Mouse (Mus musculus): ENCODE measurements at regions not wholly inside any gene's neighbourhood (a gene's known extent, or its start where the extent isn't known, plus 50 kb on each side); places are given as distances from the start of the nearest gene placed in this dataset.

- Histone ChIP-seq H3K9ac (ENCODE audit: control insufficient read depth, low read depth, low read length, poor library complexity, severe bottlenecking) (no peak overlapping the region), H3K9me3 (replicated peaks; ENCODE audit: insufficient read depth, low read length) (no peaks in the 10 kb centered on the region), H3K4me3 (ENCODE audit: control insufficient read depth in 1 of 2, insufficient read depth in 1 of 2, low read depth in 2 of 2, low read length in 2 of 2) (no peak overlapping the region), H3K27me3 (ENCODE audit: control insufficient read depth in 1 of 2, insufficient read depth in 2 of 2, low read length in 2 of 2) (no peaks in the 10 kb centered on the region), H3K36me3 (ENCODE audit: control insufficient read depth in 1 of 2, insufficient read depth in 2 of 2, low read length in 2 of 2) (no peaks in the 10 kb centered on the region), H3K27ac (ENCODE audit: control insufficient read depth, low read depth, low read length) (no peak overlapping the region), H3K79me2 (ENCODE audit: control insufficient read depth, insufficient read depth, low read length, poor library complexity) (no peaks in the 10 kb centered on the region), H3K4me1 (ENCODE audit: control insufficient read depth in 1 of 2, insufficient read depth in 2 of 2, low read length in 2 of 2) (no peaks in the 10 kb centered on the region)
- TF ChIP-seq POLR2AphosphoS5 (IDR thresholded peaks at IDR 0.05; ENCODE audit: borderline replicate concordance, low read depth, low read length) = no peak
- no peak for TF ChIP-seq POLR2AphosphoS2 (IDR thresholded peaks at IDR 0.05; ENCODE audit: low read length)
- TF ChIP-seq KAT2A (conservative IDR thresholded peaks at IDR 0.05; ENCODE audit: low read depth, low read length) = no peak
- TF ChIP-seq RCOR1 (IDR thresholded peaks at IDR 0.05; ENCODE audit: low read depth, low read length) = no peak
- no peak for TF ChIP-seq HCFC1 (IDR thresholded peaks at IDR 0.05; ENCODE audit: low read depth, low read length)
- no peak for TF ChIP-seq MXI1 (IDR thresholded peaks at IDR 0.05; ENCODE audit: low read depth, low read length)
- TF ChIP-seq NELFE (IDR thresholded peaks at IDR 0.05; ENCODE audit: low read depth, low read length) = no peak
- TF ChIP-seq MYC (IDR thresholded peaks at IDR 0.05; ENCODE audit: low read depth, low read length) = no peak
- TF ChIP-seq NRF1 (IDR thresholded peaks at IDR 0.05; ENCODE audit: insufficient read depth, low read depth, low read length, poor library complexity, severe bottlenecking) = no peak
- no peak for TF ChIP-seq MAFK (IDR thresholded peaks at IDR 0.05; ENCODE audit: borderline replicate concordance, low read depth, low read length)
- DNase-seq (ENCODE audit: low read depth, low spot score) = no peak
Observed at GRCm38 (mm10) chr16:77671253-77671652, 69.4 kb upstream of the Gm11146 start.

DNA sequence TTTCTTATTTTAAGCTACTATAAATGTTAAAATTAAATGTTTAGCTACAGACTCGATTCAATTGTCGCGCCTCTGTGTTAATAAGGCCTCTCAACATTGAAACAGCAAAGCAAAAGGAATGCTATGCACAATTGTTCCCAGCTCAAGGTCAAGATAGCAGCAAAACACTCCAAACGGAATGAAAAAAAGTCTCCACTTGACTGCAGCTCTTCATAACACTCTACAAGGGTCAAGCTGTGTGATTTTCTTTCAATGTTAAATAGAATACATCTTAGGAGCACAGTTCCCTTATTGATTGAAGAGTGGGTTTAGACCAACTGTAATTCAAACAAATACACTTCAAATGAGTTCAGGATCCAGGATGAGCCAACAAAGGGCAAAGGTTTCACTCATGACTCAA is 63.9 kb upstream of the Gm11146 start:
- Histone ChIP-seq H3K4me3 (ENCODE audit: control insufficient read depth in 1 of 2, insufficient read depth in 1 of 2, low read depth in 2 of 2, low read length in 2 of 2) (no peak overlapping the region), H3K9ac (ENCODE audit: control insufficient read depth, low read depth, low read length, poor library complexity, severe bottlenecking) (no peak overlapping the region), H3K27ac (ENCODE audit: control insufficient read depth, low read depth, low read length) (no peak overlapping the region), H3K36me3 (ENCODE audit: control insufficient read depth in 1 of 2, insufficient read depth in 2 of 2, low read length in 2 of 2) (no peaks in the 10 kb centered on the region), H3K4me1 (ENCODE audit: control insufficient read depth in 1 of 2, insufficient read depth in 2 of 2, low read length in 2 of 2) (no peaks in the 10 kb centered on the region), H3K27me3 (ENCODE audit: control insufficient read depth in 1 of 2, insufficient read depth in 2 of 2, low read length in 2 of 2) (no peaks in the 10 kb centered on the region; a peak in 1 of 4 replicates), H3K9me3 (replicated peaks; ENCODE audit: insufficient read depth, low read length) (no peaks in the 10 kb centered on the region), H3K79me2 (ENCODE audit: control insufficient read depth, insufficient read depth, low read length, poor library complexity) (no peaks in the 10 kb centered on the region)
- DNase-seq (ENCODE audit: low read depth, low spot score) = no peak
- no peak for TF ChIP-seq NELFE (IDR thresholded peaks at IDR 0.05; ENCODE audit: low read depth, low read length)

DNA sequence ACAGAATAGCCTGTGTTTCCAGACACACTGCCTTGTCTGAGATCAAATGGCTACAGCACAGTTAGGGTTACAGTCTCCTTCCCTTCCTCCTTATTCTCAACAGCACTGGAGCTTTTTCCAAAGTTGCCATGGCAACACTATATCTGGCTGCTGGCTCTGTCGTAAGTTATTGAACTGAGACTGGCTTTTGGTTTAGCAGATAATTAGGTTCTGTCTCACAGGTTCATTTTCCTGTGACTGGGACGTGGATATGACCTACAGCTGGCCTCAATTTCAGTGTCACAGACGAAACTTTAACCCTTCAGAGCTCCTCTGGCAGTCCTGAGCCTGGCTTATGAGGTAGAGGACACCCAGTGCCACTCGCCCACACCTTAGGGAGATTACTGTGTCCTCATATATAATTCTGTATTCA is 60.2 kb upstream of the Gm11146 start:
- no peak overlapping the region for H3K4me3 ChIP-seq (ENCODE audit: control insufficient read depth in 1 of 2, insufficient read depth in 1 of 2, low read depth in 2 of 2, low read length in 2 of 2)
- H3K27me3 ChIP-seq (ENCODE audit: control insufficient read depth in 1 of 2, insufficient read depth in 2 of 2, low read length in 2 of 2) = no peaks in the 10 kb centered on the region; a peak in 1 of 4 replicates
- no peaks in the 10 kb centered on the region for H3K36me3 ChIP-seq (ENCODE audit: control insufficient read depth in 1 of 2, insufficient read depth in 2 of 2, low read length in 2 of 2)
- no peaks in the 10 kb centered on the region for H3K79me2 ChIP-seq (ENCODE audit: control insufficient read depth, insufficient read depth, low read length, poor library complexity)
- H3K9me3 ChIP-seq (replicated peaks; ENCODE audit: insufficient read depth, low read length) = no peaks in the 10 kb centered on the region
- no peaks in the 10 kb centered on the region for H3K4me1 ChIP-seq (ENCODE audit: control insufficient read depth in 1 of 2, insufficient read depth in 2 of 2, low read length in 2 of 2)
- TF ChIP-seq RCOR1 (IDR thresholded peaks at IDR 0.05; ENCODE audit: low read depth, low read length) (no peak), JUND (IDR thresholded peaks at IDR 0.05; ENCODE audit: low read depth, low read length) (no peak), MAFK (IDR thresholded peaks at IDR 0.05; ENCODE audit: borderline replicate concordance, low read depth, low read length) (no peak), USF1 (IDR thresholded peaks at IDR 0.05; ENCODE audit: low read depth, low read length) (no peak), GABPA (IDR thresholded peaks at IDR 0.05; ENCODE audit: low read depth, low read length) (no peak)
- H3K27ac ChIP-seq (ENCODE audit: control insufficient read depth, low read depth, low read length) = no peak overlapping the region
- DNase-seq (ENCODE audit: low read depth, low spot score) = no peak
- no peak overlapping the region for H3K9ac ChIP-seq (ENCODE audit: control insufficient read depth, low read depth, low read length, poor library complexity, severe bottlenecking)
